Mouse (Mus musculus) kidney, adult 18-20 months (tissue): ENCODE results near the gene Timm13.

Experiments used
- DNase-seq: peaks from one replicate; pipeline ENCODE4 v3.0.0; 2021

The Timm13 gene

GRCm38 (mm10) chr10:80932700-80933420 lies 32.1 kb upstream of the Timm13 start:
- DNase-seq = no peak

GRCm38 (mm10) chr10:80932206-80932605 lies 31.4 kb upstream of the Timm13 start:
- peak; percentile 16 for DNase-seq

- no peak for DNase-seq
These were observed 30.9 kb upstream of the Timm13 start for GRCm38 (mm10) chr10:80931695-80932094.

- DNase-seq = peak; percentile 49
These were observed 30.4 kb upstream of the Timm13 start for GRCm38 (mm10) chr10:80931153-80931671.

- DNase-seq = peak; percentile 13
These were observed 29.8 kb upstream of the Timm13 start for GRCm38 (mm10) chr10:80930361-80931152.

GRCm38 (mm10) chr10:80929299-80930226 lies 28.8 kb upstream of the Timm13 start, which contains the start of gene Gadd45b:
Gene Gadd45b (plus strand): TSS chr10:80930073.
- peak; percentile 97 for DNase-seq

GRCm38 (mm10) chr10:80928586-80929298 lies 28.0 kb upstream of the Timm13 start:
- DNase-seq = peak; percentile 91

GRCm38 (mm10) chr10:80925472-80925871 lies 24.7 kb upstream of the Timm13 start:
- DNase-seq = no peak

GRCm38 (mm10) chr10:80921923-80922322 lies 21.2 kb upstream of the Timm13 start:
- DNase-seq = peak; percentile 35

- peak; percentile 73 for DNase-seq
These were observed 17.1 kb upstream of the Timm13 start, which contains the start of gene Lmnb2 for GRCm38 (mm10) chr10:80917779-80918434. Gene Lmnb2 (minus strand): TSS chr10:80918245.

- peak; percentile 21 for DNase-seq
These were observed 16.6 kb upstream of the Timm13 start for GRCm38 (mm10) chr10:80917336-80917778.

GRCm38 (mm10) chr10:80915736-80916135 lies 15.0 kb upstream of the Timm13 start:
- DNase-seq = no peak

- no peak for DNase-seq
These were observed 14.5 kb upstream of the Timm13 start for GRCm38 (mm10) chr10:80915260-80915659.

GRCm38 (mm10) chr10:80914253-80914656 lies 13.5 kb upstream of the Timm13 start:
- peak; percentile 25 for DNase-seq

GRCm38 (mm10) chr10:80913364-80914011 lies 12.7 kb upstream of the Timm13 start:
- DNase-seq = no peak

- DNase-seq = no peak
These were observed 11.1 kb upstream of the Timm13 start for GRCm38 (mm10) chr10:80911891-80912290.

- no peak for DNase-seq
These were observed 10.6 kb upstream of the Timm13 start for GRCm38 (mm10) chr10:80911354-80911753.

- DNase-seq = no peak
These were observed 8.8 kb upstream of the Timm13 start for GRCm38 (mm10) chr10:80909375-80910162.

GRCm38 (mm10) chr10:80904709-80905108 lies 3.9 kb upstream of the Timm13 start:
- DNase-seq = no peak
